Mouse (Mus musculus): ENCODE results near the gene Nkain2. TPM values are rescaled to one million over a fixed set of nuclear protein-coding genes. Genes with fewer than 3 reads are reported as not detected.
"Not testable (repeated sequence)": the region's sequence is repeated elsewhere in the genome, so short reads cannot be mapped to it uniquely, and the experiment has no call there.

Gene Nkain2
- polyA plus RNA-seq, 1 experiment = 0.47 TPM

DNA sequence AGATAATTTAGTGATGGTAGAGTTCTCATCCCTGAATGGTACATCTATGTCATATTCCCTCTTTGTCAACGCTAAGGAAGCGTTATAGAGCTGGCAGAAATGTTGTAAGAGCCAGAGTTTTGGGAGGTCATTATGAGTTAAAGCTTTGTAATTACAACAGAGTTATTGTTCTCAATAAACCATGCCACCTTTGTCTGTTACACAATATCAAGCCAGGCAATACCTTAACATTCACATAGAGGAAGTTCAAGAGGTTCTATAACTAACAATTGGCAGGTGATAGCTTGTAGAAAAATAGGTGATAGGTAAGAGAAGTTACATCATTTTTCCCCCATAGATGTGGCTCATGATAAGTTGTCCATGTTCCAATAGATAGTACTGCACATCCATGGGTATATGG lies 832.0 kb downstream of the Nkain2 start:
- no peak for DNase-seq (ENCODE audit: low spot score)

DNA sequence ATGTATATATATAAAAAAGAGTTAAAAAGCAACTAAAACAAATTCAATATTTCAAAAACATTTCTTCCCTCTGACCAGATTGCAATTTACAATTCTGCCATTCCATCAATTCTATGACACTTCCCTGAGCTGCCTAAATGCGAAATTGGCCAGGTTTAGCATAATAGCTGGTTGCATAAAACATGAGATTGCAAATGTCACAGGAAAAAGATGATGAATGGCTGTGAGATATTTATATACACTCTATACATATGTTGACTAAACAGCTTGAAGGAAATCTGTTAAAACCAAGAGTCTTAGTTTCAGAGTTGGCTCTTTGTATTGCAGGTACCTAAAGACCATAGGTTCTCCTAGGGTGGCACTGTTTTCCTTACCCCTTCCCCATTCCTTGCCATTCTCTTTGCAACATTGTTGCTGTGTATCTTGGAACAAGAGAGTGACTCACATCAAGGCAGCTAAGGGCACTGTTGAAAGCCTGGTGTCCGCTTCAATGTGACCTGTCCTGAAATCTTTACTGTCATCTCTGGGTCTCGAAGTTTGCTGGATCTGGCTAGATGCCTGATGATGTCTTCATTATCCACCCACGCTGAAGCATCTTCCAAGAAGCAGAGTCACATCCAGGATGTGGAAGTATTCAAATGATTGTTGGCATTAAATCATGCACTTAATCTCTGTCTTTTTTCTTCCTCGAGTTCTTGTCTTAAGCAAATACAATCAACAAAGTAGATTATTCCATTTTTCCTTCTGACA lies 837.5 kb downstream of the Nkain2 start:
- no peak for DNase-seq (ENCODE audit: low spot score)

DNA sequence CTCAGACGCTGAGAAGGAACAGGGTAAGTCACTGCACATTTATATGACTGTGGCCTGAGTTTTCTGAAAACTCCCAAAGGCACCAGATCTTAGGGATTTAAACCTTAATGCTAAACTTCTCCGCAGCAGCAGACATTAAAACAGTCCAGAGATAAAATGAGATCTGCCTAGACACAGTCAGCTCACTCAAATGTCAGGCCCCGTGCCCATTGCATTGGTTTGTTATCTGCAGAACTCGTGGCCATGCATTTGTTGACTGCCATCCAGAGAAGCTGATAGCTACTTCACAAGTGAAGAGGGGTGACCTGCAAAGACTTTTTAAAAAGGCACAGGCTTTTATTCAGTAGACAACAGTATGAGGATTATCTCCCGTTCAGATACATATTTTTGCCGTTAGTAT lies 838.2 kb downstream of the Nkain2 start:
- no peak for DNase-seq (ENCODE audit: low spot score)

DNA sequence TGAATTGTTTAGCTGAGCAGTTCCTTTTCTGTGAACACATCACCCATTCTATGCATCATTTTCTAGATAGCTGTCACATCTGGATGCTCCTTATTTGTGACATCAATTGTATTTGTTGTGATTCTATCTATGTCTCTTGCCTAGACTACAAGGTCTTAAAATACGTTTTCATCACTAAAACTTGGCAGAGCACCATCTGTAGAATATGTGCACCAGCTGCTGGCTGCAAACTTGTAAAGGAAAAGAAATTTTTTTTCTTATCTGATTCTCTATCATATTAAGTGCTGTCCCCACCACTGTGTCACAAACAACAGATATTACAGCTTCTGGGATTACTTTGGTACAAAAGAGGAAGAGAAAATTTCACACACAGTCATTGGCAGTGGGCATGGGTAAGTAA lies 860.3 kb downstream of the Nkain2 start:
- DNase-seq (ENCODE audit: low spot score) = no peak

DNA sequence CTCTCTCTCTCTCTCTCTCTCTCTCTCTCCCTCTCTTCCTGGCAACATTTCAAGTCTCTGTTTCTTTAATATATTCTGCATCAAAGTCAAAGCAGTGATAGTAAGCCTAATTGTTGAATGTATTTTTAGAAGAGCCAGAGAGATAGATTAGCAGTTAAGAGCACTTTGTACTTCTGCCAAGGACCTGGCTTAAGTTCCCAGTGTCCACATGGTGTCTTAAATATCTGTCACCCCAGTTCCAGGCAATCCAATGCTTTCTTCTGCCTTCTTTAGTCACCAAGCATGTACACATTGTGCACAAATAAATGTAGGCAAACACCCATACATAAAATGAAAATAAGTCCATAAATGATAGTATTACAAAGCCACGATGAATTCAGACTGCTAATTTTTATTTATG lies 871.9 kb downstream of the Nkain2 start:
- DNase-seq (ENCODE audit: low spot score) = no peak

DNA sequence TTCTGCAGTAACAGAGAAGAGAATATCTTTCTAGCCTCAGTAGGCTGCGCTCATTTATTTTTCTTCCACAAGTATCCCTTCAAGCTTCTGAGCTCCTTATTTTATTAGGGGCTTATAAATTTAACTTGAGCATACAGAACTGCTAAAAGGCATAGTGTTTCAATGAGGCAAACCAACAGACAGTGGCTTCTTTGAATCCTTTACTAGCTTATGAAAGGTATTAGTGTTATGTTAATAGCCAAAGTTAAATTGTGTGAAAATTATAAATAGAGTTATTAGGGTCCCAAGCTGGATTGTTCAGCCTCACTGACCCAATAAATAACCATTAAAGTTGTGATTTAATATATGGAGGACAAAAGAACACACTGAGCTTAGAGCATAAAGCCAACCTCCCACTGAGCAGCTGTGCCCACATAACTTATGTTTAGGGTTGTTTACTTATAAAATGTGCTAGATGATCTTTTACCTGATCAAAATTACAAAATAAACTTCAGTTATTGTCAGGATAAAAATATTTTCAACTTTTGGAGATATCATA lies 889.0 kb downstream of the Nkain2 start:
- no peak for DNase-seq (ENCODE audit: low spot score)

DNA sequence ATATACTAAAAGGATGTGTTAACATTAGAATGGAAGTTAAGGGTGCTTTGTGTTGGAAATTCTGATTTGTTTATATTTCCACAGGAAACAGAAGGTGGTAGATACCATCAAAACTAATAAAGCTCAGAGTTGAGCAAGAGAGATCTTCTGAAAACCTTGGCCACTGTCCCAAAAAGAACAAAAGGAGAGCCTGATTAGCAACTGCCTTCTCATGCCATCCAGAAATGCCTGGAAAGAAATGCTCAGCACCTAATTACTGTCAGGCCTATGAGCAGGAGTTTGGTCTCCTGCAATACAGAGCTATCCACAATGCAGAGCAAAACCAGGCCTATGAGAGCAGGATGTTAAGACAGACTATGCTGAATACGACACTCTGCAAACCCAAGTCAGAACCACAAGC lies 897.1 kb downstream of the Nkain2 start:
- no peak for DNase-seq (ENCODE audit: low spot score)

DNA sequence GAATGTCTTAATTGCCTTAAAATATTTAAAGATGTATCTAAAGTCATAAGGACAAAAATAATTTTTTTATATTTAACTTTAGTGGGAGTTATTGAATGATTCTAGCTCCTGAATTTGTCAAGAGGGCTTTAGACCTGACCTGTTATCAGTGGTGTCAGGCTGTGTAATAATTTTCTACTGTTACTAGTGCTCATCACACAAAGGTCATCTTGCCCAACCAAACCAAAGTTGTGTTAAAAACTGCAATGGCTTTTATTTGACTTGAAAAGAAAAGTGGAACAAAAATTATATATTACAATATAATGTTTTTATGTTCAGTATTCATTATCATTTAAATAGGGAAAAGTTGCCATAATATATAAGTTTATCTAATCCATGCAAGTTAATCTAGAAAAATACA lies 911.9 kb downstream of the Nkain2 start:
- DNase-seq (ENCODE audit: low spot score) = no peak

DNA sequence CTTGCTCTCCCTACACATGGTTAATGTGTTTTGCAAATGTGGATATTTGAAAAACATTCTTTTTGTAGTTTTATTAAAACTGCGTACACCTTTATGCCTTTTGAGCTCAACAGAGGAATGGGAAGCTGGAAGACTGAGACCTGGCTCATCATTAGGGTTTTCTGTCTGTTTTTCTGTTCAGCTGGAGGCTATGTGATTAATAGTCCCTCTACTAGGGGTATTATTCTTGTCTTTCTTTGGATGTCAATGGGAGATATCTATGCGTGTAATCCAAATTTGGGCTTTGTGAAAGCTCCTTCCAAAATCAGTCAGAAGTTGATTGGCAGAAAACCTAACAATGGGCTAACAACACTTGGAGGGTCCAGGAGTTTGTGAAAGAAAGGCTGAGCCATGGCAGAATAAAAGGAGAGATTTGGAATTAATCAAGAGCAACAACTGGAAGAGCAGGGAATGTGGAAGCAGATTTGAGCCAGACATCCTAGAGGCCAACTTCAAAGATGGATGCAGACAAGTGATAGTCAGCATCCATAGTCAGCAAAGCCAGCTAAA lies 943.0 kb downstream of the Nkain2 start:
- DNase-seq (ENCODE audit: low spot score) = no peak

DNA sequence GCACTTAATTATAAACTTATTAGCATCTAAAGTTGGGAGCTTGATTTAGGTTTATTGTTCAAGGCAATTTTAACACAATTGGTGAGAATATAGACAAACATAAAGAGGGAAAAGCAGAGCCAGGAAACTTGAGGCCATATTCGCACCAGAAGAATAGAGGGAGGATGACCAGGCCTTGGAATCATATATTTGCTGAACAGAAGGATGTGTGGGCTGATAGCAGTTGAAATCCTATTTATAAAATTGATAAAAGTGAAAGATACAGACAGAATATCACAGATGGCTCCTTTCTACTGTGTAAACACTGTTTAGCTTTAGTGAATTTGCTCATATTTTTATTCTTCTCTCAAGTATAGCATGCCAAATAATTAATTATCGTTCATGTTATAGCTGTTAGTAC lies 958.3 kb downstream of the Nkain2 start:
- DNase-seq (ENCODE audit: low spot score) = no peak

DNA sequence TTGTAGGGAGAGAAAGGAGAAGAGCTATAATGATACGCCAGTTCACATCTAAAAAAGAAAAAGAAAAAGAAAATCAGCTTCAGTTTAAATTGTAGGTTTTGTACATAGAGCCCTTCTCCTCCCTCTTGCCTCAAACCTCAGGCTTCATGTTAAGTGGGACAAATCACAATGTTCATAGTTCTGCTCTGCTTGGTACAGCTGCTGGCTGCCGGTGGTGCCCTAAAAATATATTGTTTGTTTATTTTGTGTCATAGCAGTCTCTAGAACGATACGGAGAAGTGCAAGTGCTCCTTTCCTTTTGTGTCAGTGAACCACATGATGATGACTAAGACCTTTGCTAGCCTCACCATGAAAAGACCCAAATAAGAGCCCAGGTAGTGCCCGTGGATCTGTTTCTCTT lies 962.6 kb downstream of the Nkain2 start:
- no peak for DNase-seq (ENCODE audit: low spot score)

DNA sequence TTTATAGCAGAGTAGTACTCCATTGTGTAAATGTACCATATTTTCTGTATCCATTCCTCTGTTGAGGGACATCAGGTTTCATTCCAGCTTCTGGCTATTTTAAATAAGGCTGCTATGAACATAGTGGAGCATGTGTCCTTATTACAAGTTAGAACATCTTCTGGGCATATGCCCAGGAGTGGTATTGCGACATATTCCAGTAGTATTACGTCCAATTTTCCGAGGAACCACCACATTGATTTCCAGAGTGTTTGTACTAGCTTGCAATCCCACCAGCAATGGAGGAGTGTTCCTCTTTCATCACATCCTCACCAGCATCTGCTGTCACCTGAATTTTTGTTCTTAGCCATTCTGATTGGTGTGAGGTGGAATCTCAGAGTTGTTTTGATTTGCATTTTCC lies 969.4 kb downstream of the Nkain2 start:
- not testable (repeated sequence) for DNase-seq (ENCODE audit: low spot score)

DNA sequence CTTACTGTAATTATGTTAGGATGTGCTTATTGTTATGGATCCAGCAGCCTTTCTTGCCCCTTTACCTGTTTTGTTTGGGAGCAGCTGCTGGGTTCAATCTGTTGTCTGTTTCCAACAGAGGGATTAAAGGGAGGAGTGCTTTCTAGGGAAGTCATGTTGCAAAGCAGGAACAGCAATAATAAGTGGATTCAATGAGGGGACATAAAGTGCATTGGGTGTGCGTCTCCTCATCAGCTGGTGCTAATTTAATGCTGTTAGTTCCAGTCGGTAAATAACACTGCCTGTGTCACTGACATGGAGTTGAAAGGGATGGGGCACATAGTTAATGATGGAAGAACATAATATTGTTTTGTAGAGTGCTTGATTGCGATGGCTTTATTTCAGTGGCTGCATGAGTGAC lies 982.8 kb downstream of the Nkain2 start:
- no peak for DNase-seq (ENCODE audit: low spot score)

DNA sequence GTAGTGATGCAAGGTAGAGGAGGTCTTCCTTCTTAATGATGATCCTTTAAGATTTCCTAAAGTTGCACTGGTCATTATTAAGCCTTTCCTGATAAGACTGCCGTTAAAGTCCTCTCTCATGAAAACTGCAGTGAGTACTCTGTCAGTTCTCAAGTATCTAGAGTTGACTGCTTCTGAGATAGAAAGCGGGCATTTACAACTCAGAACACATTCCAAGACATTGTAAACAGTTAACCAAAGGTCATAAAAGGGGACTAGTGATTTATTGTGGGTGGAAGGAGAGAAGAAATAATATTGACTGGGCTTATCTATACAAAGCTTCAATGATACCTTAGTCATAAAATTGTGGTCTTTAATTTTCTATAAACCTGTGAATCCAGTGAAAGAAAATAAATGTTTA lies 990.8 kb downstream of the Nkain2 start:
- DNase-seq (ENCODE audit: low spot score) = no peak

DNA sequence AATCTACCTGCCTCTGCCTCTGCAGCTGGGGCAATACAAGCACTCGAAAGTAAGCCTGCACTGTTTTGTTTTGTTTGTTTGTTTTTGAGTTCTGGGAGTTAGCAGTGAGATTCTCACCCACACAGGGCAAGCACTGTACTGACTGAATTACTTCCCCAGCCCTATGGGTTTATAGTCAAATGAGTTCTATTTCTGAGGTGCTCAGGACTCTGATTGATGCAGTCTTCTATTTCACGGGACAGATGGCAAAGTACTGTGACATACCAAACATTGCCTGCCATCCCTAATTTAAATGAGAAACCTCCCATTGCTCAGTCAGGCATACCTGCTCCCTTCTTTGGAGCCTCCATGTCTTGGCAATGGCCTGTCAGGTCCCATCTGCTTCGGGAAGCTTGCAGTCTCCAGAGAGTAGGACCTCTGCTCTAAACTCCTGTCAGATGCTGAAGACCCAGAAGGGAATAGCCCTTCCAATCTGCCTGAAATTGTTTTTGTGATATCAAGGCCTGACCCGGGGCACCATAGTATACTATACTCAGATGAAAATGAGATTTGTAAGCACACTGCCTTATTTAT lies 1016.9 kb downstream of the Nkain2 start:
- no peak for DNase-seq (ENCODE audit: low spot score)

DNA sequence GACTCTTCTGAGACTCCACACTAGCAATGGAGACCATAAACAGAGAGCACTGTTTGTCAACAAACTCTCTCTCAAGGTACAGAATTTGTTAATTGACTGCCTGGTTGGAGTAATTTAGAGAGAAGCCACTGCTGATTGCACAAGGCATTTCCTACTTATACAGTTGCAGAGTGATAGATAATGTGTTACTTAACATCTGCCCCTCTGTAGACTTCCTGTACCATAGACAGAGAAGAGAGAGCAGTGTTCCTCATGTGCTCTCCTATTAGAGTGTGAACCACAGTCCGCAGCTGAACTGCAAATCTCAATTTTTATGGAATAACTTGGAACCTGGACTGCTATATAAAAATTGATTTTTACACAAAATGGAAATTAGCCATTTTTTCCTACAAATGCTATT lies 1022.0 kb downstream of the Nkain2 start:
- no peak for DNase-seq (ENCODE audit: low spot score)

DNA sequence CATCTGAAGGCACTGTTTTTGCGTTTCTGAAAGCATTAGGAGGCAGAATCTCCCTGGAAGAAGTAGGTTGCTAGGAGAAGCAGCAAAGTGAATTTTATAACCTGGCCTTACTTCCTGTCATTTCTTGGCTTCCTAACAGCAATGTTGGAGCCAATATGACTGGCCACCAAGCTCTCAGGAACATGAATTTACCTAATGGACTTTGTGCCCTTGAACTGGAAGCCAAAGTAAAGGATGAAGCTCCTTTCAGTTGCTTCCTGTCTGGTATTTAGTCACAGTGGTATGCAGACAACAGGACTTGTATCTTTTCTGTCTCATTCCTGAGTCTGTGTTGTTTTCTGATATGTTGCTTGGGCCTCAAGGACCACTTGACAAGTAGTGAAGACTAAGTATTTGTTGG lies 1063.2 kb downstream of the Nkain2 start:
- DNase-seq (ENCODE audit: low spot score) = no peak

DNA sequence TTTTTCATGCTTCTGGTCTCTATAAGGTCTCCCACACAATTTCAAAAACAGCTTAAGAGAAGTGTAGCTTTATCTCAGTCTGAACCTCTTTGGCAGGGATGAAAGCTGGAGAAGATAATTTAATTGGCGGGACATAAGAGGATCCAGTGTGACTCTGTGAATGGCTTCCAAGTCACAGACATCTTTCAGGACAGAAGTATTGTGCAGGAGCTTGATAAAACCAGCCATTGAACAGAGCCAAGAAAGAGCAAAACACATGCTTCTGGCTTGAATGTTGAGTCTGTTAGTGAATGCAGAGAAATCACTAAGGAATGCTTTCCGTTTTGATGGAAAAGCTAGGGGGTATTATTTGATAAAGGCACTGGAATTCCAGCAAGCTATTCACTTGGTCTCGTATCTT lies 1077.7 kb downstream of the Nkain2 start:
- no peak for DNase-seq (ENCODE audit: low spot score)

DNA sequence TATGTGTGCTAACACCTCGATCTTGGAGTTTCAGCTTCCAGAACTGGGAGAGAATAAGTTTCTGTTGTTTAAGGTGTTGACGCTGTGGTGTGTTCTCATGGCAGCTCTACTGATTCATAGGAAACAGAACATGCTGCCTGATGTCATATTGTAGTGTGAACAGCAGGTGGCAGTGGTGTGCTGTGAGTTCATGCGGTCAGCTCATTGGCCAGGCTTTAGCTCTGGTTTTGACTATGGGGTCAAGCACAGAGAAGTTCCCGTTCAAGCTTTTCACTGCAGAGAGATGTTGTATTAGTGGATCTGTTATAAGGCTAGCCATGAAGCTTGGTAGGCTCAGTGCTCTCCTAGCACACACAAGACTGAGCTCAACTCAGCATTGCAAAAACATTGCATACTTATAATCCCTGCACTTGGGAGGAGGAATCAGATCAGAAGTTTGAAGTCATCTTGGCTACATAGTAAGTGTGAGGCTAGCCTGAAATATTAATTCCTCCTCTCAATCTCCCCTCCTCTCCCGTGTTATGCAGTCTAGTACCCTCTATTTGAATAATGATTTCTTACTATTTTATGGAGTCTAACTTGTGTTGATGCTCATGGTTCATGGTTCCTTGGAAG lies 1147.7 kb downstream of the Nkain2 start:
- peak; percentile 26 for DNase-seq (ENCODE audit: low spot score)

DNA sequence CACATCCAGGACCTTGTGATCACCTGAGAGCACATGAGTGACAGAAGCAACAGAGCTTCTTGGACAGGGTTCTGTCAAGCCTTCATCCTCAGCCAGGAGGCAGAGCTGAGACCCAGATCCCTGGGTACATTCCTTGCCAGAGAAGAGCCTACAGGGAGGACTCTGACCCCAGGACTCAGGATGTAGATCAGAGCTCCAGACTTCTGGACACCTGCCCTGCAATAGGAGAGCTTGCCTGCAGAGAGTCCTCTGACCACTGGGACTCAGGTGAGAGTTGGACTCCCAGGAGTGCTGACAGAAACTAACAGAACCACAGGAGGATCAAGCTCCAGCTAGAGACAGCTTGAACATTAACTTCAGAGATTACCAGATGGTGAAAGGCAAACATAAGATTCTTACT lies 1162.2 kb downstream of the Nkain2 start:
- no peak for DNase-seq (ENCODE audit: low spot score)

DNA sequence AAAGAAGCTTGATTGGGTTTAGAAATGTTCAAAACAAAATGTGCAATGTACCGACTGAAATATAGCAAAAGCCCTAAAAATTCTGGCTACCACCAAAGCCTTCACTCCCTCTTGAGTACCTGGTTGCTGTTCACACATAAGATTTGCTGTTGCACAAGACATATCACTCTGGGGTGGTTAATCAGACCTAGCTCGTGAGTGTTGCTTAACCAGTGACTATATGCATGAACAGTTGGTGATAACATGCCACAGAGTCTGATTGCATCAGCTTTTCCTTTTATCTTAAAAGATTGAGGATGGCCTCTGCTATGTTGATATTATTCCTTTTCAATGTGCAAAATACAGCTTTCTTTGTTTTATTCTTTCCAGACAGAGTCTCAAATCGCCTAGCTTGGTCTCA lies 1243.0 kb downstream of the Nkain2 start:
- DNase-seq (ENCODE audit: low spot score) = no peak

DNA sequence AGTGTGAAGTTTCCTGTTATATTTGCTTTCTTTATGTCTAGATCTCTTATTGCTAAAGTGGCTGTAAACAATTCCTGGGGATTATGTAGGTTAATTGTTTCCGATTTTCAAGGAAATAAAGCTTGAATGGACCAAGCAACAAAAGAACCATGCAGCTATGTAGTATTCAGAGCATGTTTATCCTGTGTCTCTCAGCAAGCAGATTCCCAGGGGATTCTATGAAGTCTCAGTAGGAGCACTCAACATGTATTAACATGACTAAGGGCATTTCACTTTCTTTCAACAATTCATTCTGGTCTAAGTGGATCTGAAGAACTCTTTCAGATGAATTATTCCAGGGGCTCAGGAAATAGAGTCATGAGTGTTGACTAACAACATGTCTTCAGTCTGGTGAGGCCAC lies 1244.2 kb downstream of the Nkain2 start:
- DNase-seq (ENCODE audit: low spot score) = no peak

Data from urinary bladder, adult 2 months (tissue).